Mouse (Mus musculus): ENCODE data around the gene Fancd2os.
A peak's percentile ranks its signal among the peaks of the same experiment; 100 is the strongest.

DNA sequence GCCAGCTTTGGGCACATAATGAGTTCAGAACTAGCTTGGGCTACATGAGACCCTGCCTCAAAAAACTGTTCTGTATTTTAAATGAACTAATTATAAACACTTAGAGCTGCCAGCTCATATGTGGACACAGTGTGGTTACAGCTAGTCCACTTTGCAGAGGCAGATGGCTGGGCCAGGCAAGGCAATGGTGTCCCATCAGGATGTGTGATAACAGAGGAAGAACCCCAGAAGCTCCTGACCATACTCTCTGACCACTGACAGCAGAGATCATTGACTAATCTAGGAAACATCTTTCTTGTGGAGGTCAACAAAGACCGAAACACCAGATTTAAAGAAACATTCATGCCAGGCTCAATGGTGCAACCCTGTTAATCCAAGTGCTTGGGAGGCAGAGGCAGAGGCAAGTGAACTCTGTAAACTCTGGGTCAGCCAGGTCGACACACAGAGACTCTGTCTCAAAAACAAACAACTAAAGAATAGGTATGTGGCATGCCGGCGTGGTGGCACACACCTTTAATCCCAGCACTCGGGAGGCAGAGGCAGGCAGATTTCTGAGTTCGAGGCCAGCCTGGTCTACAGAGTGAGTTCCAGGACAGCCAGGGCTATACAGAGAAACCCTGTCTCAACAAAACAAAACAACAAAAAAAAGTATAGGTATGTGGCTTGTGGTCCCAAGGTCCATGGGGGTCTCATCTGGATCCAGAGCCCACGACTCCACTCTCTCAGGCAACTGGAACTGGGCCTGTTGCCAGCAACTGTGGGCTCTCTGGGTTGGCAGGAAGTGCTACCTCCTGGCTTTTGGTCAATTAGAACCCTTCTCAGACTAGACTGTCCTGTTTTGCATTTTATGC, 49.1 kb upstream of the Fancd2os start:
- TF ChIP-seq ZC3H11A (IDR thresholded peaks at IDR 0.05; ENCODE audit: low read depth, low read length) (no peak), POLR2A (IDR thresholded peaks at IDR 0.05; ENCODE audit: low read depth, low read length) (no peak), CTCF (conservative IDR thresholded peaks at IDR 0.05 in 1 of 2, IDR thresholded peaks at IDR 0.05 in 1 of 2; ENCODE audit: low read depth in 2 of 2, low read length in 2 of 2) (no peak), NRF1 (IDR thresholded peaks at IDR 0.05; ENCODE audit: low read depth, low read length) (no peak), EP300 (IDR thresholded peaks at IDR 0.05; ENCODE audit: low read length) (no peak; the same call in 1 of the 2 replicates), ZMIZ1 (IDR thresholded peaks at IDR 0.05; ENCODE audit: low read depth, low read length) (0 out of 2 replicates have a peak, but pooled peaks have one; percentile 28), POLR2AphosphoS2 (IDR thresholded peaks at IDR 0.05; ENCODE audit: low read depth, low read length) (no peak), MYC (IDR thresholded peaks at IDR 0.05; ENCODE audit: low read depth, low read length) (no peak), E2F4 (IDR thresholded peaks at IDR 0.05; ENCODE audit: insufficient replicate concordance, low read depth, low read length) (no peak), MAX (IDR thresholded peaks at IDR 0.05; ENCODE audit: low read length) (no peak), RAD21 (IDR thresholded peaks at IDR 0.05; ENCODE audit: low read depth, low read length) (no peak), IRF4 (IDR thresholded peaks at IDR 0.05; ENCODE audit: low read depth, low read length) (no peak; the same call in 1 of the 2 replicates), ETS1 (conservative IDR thresholded peaks at IDR 0.05; ENCODE audit: low read depth, low read length) (no peak), USF1 (IDR thresholded peaks at IDR 0.05; ENCODE audit: low read depth, low read length) (no peak)

Data from CH12.LX (cell line).